Mouse (Mus musculus) neural tube, embryonic 15.5 days (tissue): ENCODE measurements around the gene Rfx8. TPM values are rescaled to one million over a fixed set of nuclear protein-coding genes. Genes with fewer than 3 reads are reported as not detected.

ENCODE experiments used
- ATAC-seq: fragments of 200-750 bp; cut with Nextera tagmentation; 2 replicates; pipeline ENCODE4 v1.8.0; 2017; ENCODE audit warnings: mild to moderate bottlenecking, moderate TSS enrichment, moderate library complexity; ENCODE audit not compliant: low FRiP score
- H3K27ac ChIP-seq: fragments of 300-500 bp; sonication (generic); replicated peaks from 2 replicates; pipeline ENCODE4 v1.5.1; 2015; ENCODE audit warnings: mild to moderate bottlenecking, inconsistent platforms
- H3K27me3 ChIP-seq: fragments of 300-500 bp; sonication (generic); replicated peaks from 2 replicates; pipeline ENCODE4 v1.6.1; 2015; ENCODE audit warnings: inconsistent platforms
- H3K36me3 ChIP-seq: fragments of 300-500 bp; sonication (generic); 2 replicates; pipeline ENCODE4 v1.6.1; 2015; ENCODE audit warnings: inconsistent platforms
- H3K4me1 ChIP-seq: fragments of 300-500 bp; sonication (generic); 2 replicates; pipeline ENCODE4 v1.6.1; 2015; ENCODE audit warnings: inconsistent platforms
- H3K4me2 ChIP-seq: fragments of 300-500 bp; sonication (generic); 2 replicates; pipeline ENCODE4 v1.6.1; 2015; ENCODE audit warnings: inconsistent platforms, mild to moderate bottlenecking, moderate library complexity
- H3K4me3 ChIP-seq: fragments of 300-500 bp; sonication (generic); replicated peaks from 2 replicates; pipeline ENCODE4 v1.5.1; 2015; ENCODE audit warnings: mild to moderate bottlenecking, inconsistent platforms
- H3K9ac ChIP-seq: fragments of 300-500 bp; sonication (generic); replicated peaks from 2 replicates; pipeline ENCODE4 v1.6.1; 2015; ENCODE audit warnings: mild to moderate bottlenecking, inconsistent platforms
- H3K9me3 ChIP-seq: fragments of 300-500 bp; sonication (generic); replicated peaks from 2 replicates; pipeline ENCODE4 v1.6.1; 2016; ENCODE audit warnings: inconsistent platforms
- WGBS: fragments of 180-500 bp; shearing (Covaris S2); methylation state at CpG from one replicate; pipeline ENCODE4 v1.1.7; 2015; ENCODE audit warnings: mixed read lengths; 5-methylcytosine and 5-hydroxymethylcytosine counted together
- polyA plus RNA-seq: library from polyadenylated mRNA; unstranded; fragments of >200 nt; fragmentation: Nextera tagmentation; extraction: Ambion mirVana; gene quantifications from 2 replicates; pipeline ENCODE4 v1.2.1, GENCODE M21; 2015

Gene Rfx8
- polyA plus RNA-seq, result 0.14 and 0.27 TPM in 2 replicates

- Histone ChIP-seq H3K9ac (peak within 1 kb of the TSS; percentile 62), H3K4me1 (peaks cover 11% of the 10 kb centered on the region), H3K27ac (no peak within 1 kb of the TSS), H3K27me3 (no peaks in the 10 kb centered on the region), H3K4me2 (peak within 1 kb of the TSS; percentile 96), H3K4me3 (peak within 1 kb of the TSS; percentile 53), H3K36me3 (no peaks in the 10 kb centered on the region), H3K9me3 (no peaks in the 10 kb centered on the region)
- peak; percentile 59 for ATAC-seq
- WGBS, result 1% methylated on average over 42 of the region's 42 CpGs
These were observed at the start of gene Rfx8 for GRCm38 (mm10) chr1:39720632-39721350. Rfx8 (minus strand) TSS chr1:39720997.

- 84% methylated on average over 5 of the region's 5 CpGs for WGBS
- Histone ChIP-seq H3K4me3 (no peak overlapping the region), H3K36me3 (no peaks in the 10 kb centered on the region), H3K4me2 (no peak overlapping the region), H3K9me3 (no peaks in the 10 kb centered on the region), H3K27me3 (no peaks in the 10 kb centered on the region), H3K9ac (no peak overlapping the region), H3K27ac (no peak overlapping the region), H3K4me1 (peaks cover 20% of the 10 kb centered on the region)
- ATAC-seq, result no peak
These were observed 49.6 kb upstream of the Rfx8 start for GRCm38 (mm10) chr1:39770436-39770835.

- H3K4me2 ChIP-seq, result no peak overlapping the region
- no peaks in the 10 kb centered on the region for H3K36me3 ChIP-seq
- WGBS, result 90% methylated on average over 3 of the region's 3 CpGs
- H3K27me3 ChIP-seq, result no peaks in the 10 kb centered on the region
- no peak for ATAC-seq
- H3K4me3 ChIP-seq, result no peak overlapping the region
- no peak overlapping the region for H3K9ac ChIP-seq
- peaks cover 10% of the 10 kb centered on the region for H3K4me1 ChIP-seq
- no peak overlapping the region for H3K27ac ChIP-seq
- H3K9me3 ChIP-seq, result no peaks in the 10 kb centered on the region
These were observed 47.2 kb upstream of the Rfx8 start for GRCm38 (mm10) chr1:39768017-39768416.

- no peaks in the 10 kb centered on the region for H3K36me3 ChIP-seq
- H3K27me3 ChIP-seq, result no peaks in the 10 kb centered on the region
These were observed 45.2 kb upstream of the Rfx8 start for GRCm38 (mm10) chr1:39765854-39766493.

GRCm38 (mm10) chr1:39762025-39762370, 41.2 kb upstream of the Rfx8 start:
- Histone ChIP-seq H3K36me3 (no peaks in the 10 kb centered on the region), H3K9me3 (no peaks in the 10 kb centered on the region), H3K9ac (no peak overlapping the region), H3K27me3 (no peaks in the 10 kb centered on the region), H3K4me3 (no peak overlapping the region), H3K4me2 (peak overlapping the region; percentile 46), H3K27ac (peak overlapping the region; percentile 76), H3K4me1 (peaks cover 16% of the 10 kb centered on the region)
- peak; percentile 86 for ATAC-seq
- WGBS, result 3% methylated on average over 10 of the region's 10 CpGs

More at GRCm38 (mm10) chr1:39765854-39766493, 45.2 kb upstream of the Rfx8 start:
- H3K27ac ChIP-seq, result no peak overlapping the region
- no peak overlapping the region for H3K9ac ChIP-seq
- peaks cover 16% of the 10 kb centered on the region for H3K4me1 ChIP-seq
- no peak overlapping the region for H3K4me3 ChIP-seq
- 84% methylated on average over 7 of the region's 7 CpGs for WGBS
- H3K4me2 ChIP-seq, result no peak overlapping the region
- ATAC-seq, result no peak
- H3K9me3 ChIP-seq, result no peaks in the 10 kb centered on the region

GRCm38 (mm10) chr1:39761211-39762024, 40.6 kb upstream of the Rfx8 start:
- Histone ChIP-seq H3K36me3 (no peaks in the 10 kb centered on the region), H3K4me3 (0 out of 2 replicates have a peak overlapping the region, but pooled peaks have one; percentile 3), H3K4me1 (peaks cover 16% of the 10 kb centered on the region), H3K27me3 (no peaks in the 10 kb centered on the region), H3K27ac (peak overlapping the region; percentile 76), H3K9ac (no peak overlapping the region), H3K4me2 (peak overlapping the region; percentile 46), H3K9me3 (no peaks in the 10 kb centered on the region)
- peak; percentile 69; the same call in 1 of the 2 replicates for ATAC-seq
- 2% methylated on average over 22 of the region's 22 CpGs for WGBS

GRCm38 (mm10) chr1:39760181-39760715, 39.5 kb upstream of the Rfx8 start:
- Histone ChIP-seq H3K27me3 (no peaks in the 10 kb centered on the region), H3K9ac (no peak overlapping the region), H3K4me3 (no peak overlapping the region), H3K27ac (0 out of 2 replicates have a peak overlapping the region, but pooled peaks have one; percentile 28), H3K9me3 (no peaks in the 10 kb centered on the region), H3K4me2 (no peak overlapping the region), H3K4me1 (peaks cover 16% of the 10 kb centered on the region), H3K36me3 (no peaks in the 10 kb centered on the region)
- ATAC-seq, result no peak
- WGBS, result 82% methylated on average over 6 of the region's 6 CpGs

- H3K4me2 ChIP-seq, result no peak overlapping the region
- no peaks in the 10 kb centered on the region for H3K27me3 ChIP-seq
- peaks cover 16% of the 10 kb centered on the region for H3K4me1 ChIP-seq
- no peaks in the 10 kb centered on the region for H3K9me3 ChIP-seq
- no peak overlapping the region for H3K27ac ChIP-seq
- 59% methylated on average over 9 of the region's 9 CpGs for WGBS
- H3K36me3 ChIP-seq, result no peaks in the 10 kb centered on the region
- no peak for ATAC-seq
- H3K9ac ChIP-seq, result no peak overlapping the region
- H3K4me3 ChIP-seq, result no peak overlapping the region
These were observed 38.7 kb upstream of the Rfx8 start for GRCm38 (mm10) chr1:39759231-39760175.

GRCm38 (mm10) chr1:39758244-39758643, 37.4 kb upstream of the Rfx8 start:
- ATAC-seq, result no peak
- WGBS, result 74% methylated on average over 9 of the region's 9 CpGs
- Histone ChIP-seq H3K27me3 (no peaks in the 10 kb centered on the region), H3K36me3 (no peaks in the 10 kb centered on the region), H3K27ac (no peak overlapping the region), H3K9me3 (no peaks in the 10 kb centered on the region), H3K4me2 (no peak overlapping the region), H3K9ac (no peak overlapping the region), H3K4me3 (no peak overlapping the region), H3K4me1 (peaks cover 16% of the 10 kb centered on the region)

- H3K27ac ChIP-seq, result no peak overlapping the region
- no peak overlapping the region for H3K9ac ChIP-seq
- no peak overlapping the region for H3K4me3 ChIP-seq
- H3K4me2 ChIP-seq, result no peak overlapping the region
- 85% methylated on average over 11 of the region's 11 CpGs for WGBS
- peaks cover 11% of the 10 kb centered on the region for H3K4me1 ChIP-seq
- H3K36me3 ChIP-seq, result no peaks in the 10 kb centered on the region
- no peak for ATAC-seq
- H3K27me3 ChIP-seq, result no peaks in the 10 kb centered on the region
- H3K9me3 ChIP-seq, result no peaks in the 10 kb centered on the region
These were observed 36.2 kb upstream of the Rfx8 start for GRCm38 (mm10) chr1:39756952-39757351.
